Mouse (Mus musculus): ENCODE results near the gene Actr1a. TPM values are rescaled to one million over a fixed set of nuclear protein-coding genes. Genes with fewer than 3 reads are reported as not detected.
A peak's percentile ranks its signal among the peaks of the same experiment; 100 is the strongest.

Gene Actr1a
- polyA plus RNA-seq, 1 experiment from 2014 or later, result 49.4 TPM

- Histone ChIP-seq H3K36me3 (replicated peaks) (peaks cover 20% of the 10 kb centered on the region), H3K4me2 (no peak overlapping the region), H3K27me3 (peaks cover 10% of the 10 kb centered on the region; the same call in 1 of the 2 replicates), H3K9ac (no peak overlapping the region), H3K4me3 (replicated peaks) (no peak overlapping the region), H3K4me1 (replicated peaks) (peaks cover 40% of the 10 kb centered on the region), H3K9me3 (replicated peaks) (no peaks in the 10 kb centered on the region), H3K27ac (replicated peaks) (no peak overlapping the region)
- 74% methylated on average over 7 of the region's 7 CpGs for WGBS (ENCODE audit: insufficient replicate concordance)
- ATAC-seq (ENCODE audit: insufficient read depth), result no peak
Observed at GRCm38 (mm10) chr19:46332721-46333339, 62.7 kb downstream of the Actr1a start.

GRCm38 (mm10) chr19:46331936-46332335 is 63.6 kb downstream of the Actr1a start:
- H3K4me3 ChIP-seq (replicated peaks), result no peak overlapping the region
- peaks cover 18% of the 10 kb centered on the region for H3K27me3 ChIP-seq
- 64% methylated on average over 3 of the region's 3 CpGs for WGBS (ENCODE audit: insufficient replicate concordance)
- H3K4me2 ChIP-seq, result no peak overlapping the region
- no peak for ATAC-seq (ENCODE audit: insufficient read depth)
- H3K9me3 ChIP-seq (replicated peaks), result no peaks in the 10 kb centered on the region
- peaks cover 20% of the 10 kb centered on the region for H3K36me3 ChIP-seq (replicated peaks)
- H3K27ac ChIP-seq (replicated peaks), result no peak overlapping the region
- H3K4me1 ChIP-seq (replicated peaks), result peaks cover 40% of the 10 kb centered on the region
- no peak overlapping the region for H3K9ac ChIP-seq

GRCm38 (mm10) chr19:46331326-46331725 is 64.2 kb downstream of the Actr1a start:
- Histone ChIP-seq H3K27me3 (peaks cover 25% of the 10 kb centered on the region), H3K27ac (replicated peaks) (no peak overlapping the region), H3K36me3 (replicated peaks) (peaks cover 20% of the 10 kb centered on the region), H3K4me1 (replicated peaks) (peaks cover 41% of the 10 kb centered on the region), H3K9me3 (replicated peaks) (no peaks in the 10 kb centered on the region), H3K4me2 (no peak overlapping the region), H3K9ac (no peak overlapping the region), H3K4me3 (replicated peaks) (no peak overlapping the region)
- 80% methylated on average over 14 of the region's 14 CpGs for WGBS (ENCODE audit: insufficient replicate concordance)
- no peak for ATAC-seq (ENCODE audit: insufficient read depth)

- no peak overlapping the region for H3K27ac ChIP-seq (replicated peaks)
- peaks cover 39% of the 10 kb centered on the region for H3K4me1 ChIP-seq (replicated peaks)
- 86% methylated on average over 12 of the region's 12 CpGs for WGBS (ENCODE audit: insufficient replicate concordance)
- no peaks in the 10 kb centered on the region for H3K9me3 ChIP-seq (replicated peaks)
- no peak for ATAC-seq (ENCODE audit: insufficient read depth)
- H3K9ac ChIP-seq, result no peak overlapping the region
- peaks cover 31% of the 10 kb centered on the region for H3K27me3 ChIP-seq
- peaks cover 20% of the 10 kb centered on the region for H3K36me3 ChIP-seq (replicated peaks)
- no peak overlapping the region for H3K4me2 ChIP-seq
- H3K4me3 ChIP-seq (replicated peaks), result no peak overlapping the region
Observed at GRCm38 (mm10) chr19:46330696-46331095, 64.9 kb downstream of the Actr1a start.

- H3K27ac ChIP-seq (replicated peaks), result 0 out of 2 replicates have a peak overlapping the region, but pooled peaks have one; percentile 91
- peak overlapping the region; percentile 83 for H3K4me3 ChIP-seq (replicated peaks)
- peaks cover 38% of the 10 kb centered on the region for H3K27me3 ChIP-seq
- 5% methylated on average over 16 of the region's 16 CpGs for WGBS (ENCODE audit: insufficient replicate concordance)
- H3K9me3 ChIP-seq (replicated peaks), result no peaks in the 10 kb centered on the region
- peak; percentile 32 for ATAC-seq (ENCODE audit: insufficient read depth)
- H3K4me1 ChIP-seq (replicated peaks), result peaks cover 39% of the 10 kb centered on the region
- H3K9ac ChIP-seq, result no peak overlapping the region
- peak overlapping the region; percentile 100 for H3K4me2 ChIP-seq
- peaks cover 20% of the 10 kb centered on the region for H3K36me3 ChIP-seq (replicated peaks)
Observed at GRCm38 (mm10) chr19:46329951-46330350, 65.6 kb downstream of the Actr1a start.

GRCm38 (mm10) chr19:46329031-46329641 is 66.4 kb downstream of the Actr1a start:
- Histone ChIP-seq H3K27me3 (peaks cover 46% of the 10 kb centered on the region), H3K4me1 (replicated peaks) (peaks cover 39% of the 10 kb centered on the region), H3K9me3 (replicated peaks) (no peaks in the 10 kb centered on the region), H3K27ac (replicated peaks) (peak overlapping the region; percentile 91), H3K36me3 (replicated peaks) (peaks cover 20% of the 10 kb centered on the region), H3K4me2 (peak overlapping the region; percentile 100), H3K9ac (peak overlapping the region; percentile 74), H3K4me3 (replicated peaks) (peak overlapping the region; percentile 83)
- 3% methylated on average over 54 of the region's 54 CpGs for WGBS (ENCODE audit: insufficient replicate concordance)
- no peak for ATAC-seq (ENCODE audit: insufficient read depth)

- Histone ChIP-seq H3K4me1 (replicated peaks) (peaks cover 39% of the 10 kb centered on the region), H3K27ac (replicated peaks) (peak within 1 kb of the TSS; percentile 91), H3K27me3 (peaks cover 54% of the 10 kb centered on the region), H3K9ac (peak within 1 kb of the TSS; percentile 74), H3K4me2 (peak within 1 kb of the TSS; percentile 100), H3K36me3 (replicated peaks) (peaks cover 20% of the 10 kb centered on the region), H3K9me3 (replicated peaks) (no peaks in the 10 kb centered on the region), H3K4me3 (replicated peaks) (peak within 1 kb of the TSS; percentile 83)
- WGBS (ENCODE audit: insufficient replicate concordance), result under 1% methylated on average over 81 of the region's 81 CpGs
- ATAC-seq (ENCODE audit: insufficient read depth), result peak; percentile 89
Observed at GRCm38 (mm10) chr19:46328081-46329030, 67.2 kb downstream of the Actr1a start, which contains the start of gene Fbxl15. TSS of gene Fbxl15 (plus strand) at chr19:46328184.

- H3K4me2 ChIP-seq, result peak overlapping the region; percentile 100
- WGBS (ENCODE audit: insufficient replicate concordance), result 21% methylated on average over 14 of the region's 14 CpGs
- H3K9ac ChIP-seq, result peak overlapping the region; percentile 74
- H3K4me3 ChIP-seq (replicated peaks), result peak overlapping the region; percentile 83
- peak overlapping the region; percentile 91 for H3K27ac ChIP-seq (replicated peaks)
- H3K4me1 ChIP-seq (replicated peaks), result peaks cover 39% of the 10 kb centered on the region
- peaks cover 20% of the 10 kb centered on the region for H3K36me3 ChIP-seq (replicated peaks)
- H3K9me3 ChIP-seq (replicated peaks), result no peaks in the 10 kb centered on the region
- H3K27me3 ChIP-seq, result peaks cover 62% of the 10 kb centered on the region
- no peak for ATAC-seq (ENCODE audit: insufficient read depth)
Observed at GRCm38 (mm10) chr19:46327531-46328064, 68.0 kb downstream of the Actr1a start.

MicroRNAs encoded within 50 kb of the gene (microRNA counts, 519-probe panel; counts per million panel counts)
- microRNA mmu-miR-146b, result 2,910 counts per million, percentile 58 among the panel's probes with 10 or more counts

Small RNA genes within 50 kb of the gene (microRNA-seq; reads per million reads assigned to microRNA genes)
- not detected for gene Mir146b

Other genes with a start within 250 kb of the Actr1a start
- 0.28 and 0.30 TPM in 2 replicates for gene Pitx3, start 247.4 kb downstream of the Actr1a start, polyA plus RNA-seq (2015; fragmentation: Nextera tagmentation; extraction: Ambion mirVana)
- 18.3 and 20.8 TPM in 2 replicates for gene Gbf1, start 243.2 kb downstream of the Actr1a start, polyA plus RNA-seq (2015; fragmentation: Nextera tagmentation; extraction: Ambion mirVana)
- gene Nfkb2, start 91.4 kb downstream of the Actr1a start, polyA plus RNA-seq (2015; fragmentation: Nextera tagmentation; extraction: Ambion mirVana), result 4.0 and 4.2 TPM in 2 replicates
- 5.0 and 5.7 TPM in 2 replicates for gene Psd, start 68.6 kb downstream of the Actr1a start, polyA plus RNA-seq (2015; fragmentation: Nextera tagmentation; extraction: Ambion mirVana)
- 12.2 and 12.4 TPM in 2 replicates for gene Fbxl15, start 67.6 kb downstream of the Actr1a start, polyA plus RNA-seq (2015; fragmentation: Nextera tagmentation; extraction: Ambion mirVana)
- 73.0 and 82.8 TPM in 2 replicates for gene Cuedc2, start 57.0 kb downstream of the Actr1a start, polyA plus RNA-seq (2015; fragmentation: Nextera tagmentation; extraction: Ambion mirVana)
- 12.5 and 14.8 TPM in 2 replicates for gene Mfsd13a, start 54.6 kb downstream of the Actr1a start, polyA plus RNA-seq (2015; fragmentation: Nextera tagmentation; extraction: Ambion mirVana)
- 0.22 and 0.46 TPM in 2 replicates for gene 2310034G01Rik, start 45.4 kb downstream of the Actr1a start, polyA plus RNA-seq (2015; fragmentation: Nextera tagmentation; extraction: Ambion mirVana)
- gene Sufu, start 1.1 kb upstream of the Actr1a start, polyA plus RNA-seq (2015; fragmentation: Nextera tagmentation; extraction: Ambion mirVana), result 5.4 and 5.8 TPM in 2 replicates
- 8.8 and 10.9 TPM in 2 replicates for gene Trim8, start 106.0 kb upstream of the Actr1a start, polyA plus RNA-seq (2015; fragmentation: Nextera tagmentation; extraction: Ambion mirVana)
- 22.9 and 25.4 TPM in 2 replicates for gene Arl3, start 177.4 kb upstream of the Actr1a start, polyA plus RNA-seq (2015; fragmentation: Nextera tagmentation; extraction: Ambion mirVana)
- 28.6 and 33.4 TPM in 2 replicates for gene Sfxn2, start 177.6 kb upstream of the Actr1a start, polyA plus RNA-seq (2015; fragmentation: Nextera tagmentation; extraction: Ambion mirVana)
- gene Wbp1l, start 203.3 kb upstream of the Actr1a start, polyA plus RNA-seq (2015; fragmentation: Nextera tagmentation; extraction: Ambion mirVana), result 21.3 and 29.4 TPM in 2 replicates